Mouse (Mus musculus): Measurements from ENCODE around the gene Srpk2. TPM values are rescaled to one million over a fixed set of nuclear protein-coding genes. Genes with fewer than 3 reads are reported as not detected.

Gene Srpk2
- polyA plus RNA-seq, 1 experiment from 2014 or later: 101 TPM

- Histone ChIP-seq H3K4me3 (replicated peaks; ENCODE audit: low read length) (no peak overlapping the region), H3K9me3 (ENCODE audit: control insufficient read depth, low read length) (no peaks in the 10 kb centered on the region), H3K4me1 (replicated peaks; ENCODE audit: control insufficient read depth, insufficient read depth, low read length) (peaks cover 3% of the 10 kb centered on the region), H3K27me3 (replicated peaks; ENCODE audit: control insufficient read depth, insufficient read depth, low read length) (no peaks in the 10 kb centered on the region), H3K4me2 (ENCODE audit: low read length) (no peak overlapping the region), H3K9ac (replicated peaks; ENCODE audit: low read depth, low read length) (no peak overlapping the region), H3K36me3 (ENCODE audit: control insufficient read depth, insufficient read depth) (peaks cover 4% of the 10 kb centered on the region; the same call in 1 of the 2 replicates), H3K27ac (ENCODE audit: low read length) (no peak overlapping the region)
- WGBS: 67% methylated on average over 3 of the region's 3 CpGs
- no peak for ATAC-seq
Observed at GRCm38 (mm10) chr5:23523936-23524335, 160.5 kb downstream of the Srpk2 start.

GRCm38 (mm10) chr5:23521645-23522044, 162.8 kb downstream of the Srpk2 start:
- Histone ChIP-seq H3K27me3 (replicated peaks; ENCODE audit: control insufficient read depth, insufficient read depth, low read length) (no peaks in the 10 kb centered on the region), H3K4me1 (replicated peaks; ENCODE audit: control insufficient read depth, insufficient read depth, low read length) (peaks cover 7% of the 10 kb centered on the region), H3K9me3 (ENCODE audit: control insufficient read depth, low read length) (no peaks in the 10 kb centered on the region), H3K4me3 (replicated peaks; ENCODE audit: low read length) (no peak overlapping the region), H3K27ac (ENCODE audit: low read length) (no peak overlapping the region), H3K4me2 (ENCODE audit: low read length) (no peak overlapping the region), H3K36me3 (ENCODE audit: control insufficient read depth, insufficient read depth) (peaks cover 4% of the 10 kb centered on the region; the same call in 1 of the 2 replicates), H3K9ac (replicated peaks; ENCODE audit: low read depth, low read length) (no peak overlapping the region)
- 92% methylated on average over 1 of the region's 1 CpGs for WGBS
- no peak for ATAC-seq

- WGBS: 98% methylated on average over 3 of the region's 3 CpGs
- Histone ChIP-seq H3K4me1 (replicated peaks; ENCODE audit: control insufficient read depth, insufficient read depth, low read length) (peaks cover 7% of the 10 kb centered on the region), H3K4me2 (ENCODE audit: low read length) (no peak overlapping the region), H3K36me3 (ENCODE audit: control insufficient read depth, insufficient read depth) (peaks cover 4% of the 10 kb centered on the region; the same call in 1 of the 2 replicates), H3K4me3 (replicated peaks; ENCODE audit: low read length) (no peak overlapping the region), H3K9ac (replicated peaks; ENCODE audit: low read depth, low read length) (no peak overlapping the region), H3K27me3 (replicated peaks; ENCODE audit: control insufficient read depth, insufficient read depth, low read length) (no peaks in the 10 kb centered on the region), H3K27ac (ENCODE audit: low read length) (no peak overlapping the region), H3K9me3 (ENCODE audit: control insufficient read depth, low read length) (no peaks in the 10 kb centered on the region)
- ATAC-seq: no peak
Observed at GRCm38 (mm10) chr5:23519679-23520078, 164.7 kb downstream of the Srpk2 start.

- ATAC-seq: no peak
- Histone ChIP-seq H3K9ac (replicated peaks; ENCODE audit: low read depth, low read length) (no peak overlapping the region), H3K4me3 (replicated peaks; ENCODE audit: low read length) (no peak overlapping the region), H3K9me3 (ENCODE audit: control insufficient read depth, low read length) (no peaks in the 10 kb centered on the region), H3K27me3 (replicated peaks; ENCODE audit: control insufficient read depth, insufficient read depth, low read length) (no peaks in the 10 kb centered on the region), H3K4me2 (ENCODE audit: low read length) (no peak overlapping the region), H3K27ac (ENCODE audit: low read length) (no peak overlapping the region), H3K4me1 (replicated peaks; ENCODE audit: control insufficient read depth, insufficient read depth, low read length) (peaks cover 7% of the 10 kb centered on the region), H3K36me3 (ENCODE audit: control insufficient read depth, insufficient read depth) (no peaks in the 10 kb centered on the region)
- WGBS: 81% methylated on average over 3 of the region's 3 CpGs
Observed at GRCm38 (mm10) chr5:23518673-23519072, 165.7 kb downstream of the Srpk2 start.

GRCm38 (mm10) chr5:23517839-23518238, 166.6 kb downstream of the Srpk2 start:
- H3K4me2 ChIP-seq (ENCODE audit: low read length): no peak overlapping the region
- H3K9ac ChIP-seq (replicated peaks; ENCODE audit: low read depth, low read length): no peak overlapping the region
- H3K36me3 ChIP-seq (ENCODE audit: control insufficient read depth, insufficient read depth): 0 out of 2 replicates have a peak, but pooled peaks cover 2% of the 10 kb centered on the region
- ATAC-seq: no peak
- H3K27me3 ChIP-seq (replicated peaks; ENCODE audit: control insufficient read depth, insufficient read depth, low read length): no peaks in the 10 kb centered on the region
- H3K27ac ChIP-seq (ENCODE audit: low read length): no peak overlapping the region
- H3K4me3 ChIP-seq (replicated peaks; ENCODE audit: low read length): no peak overlapping the region
- peaks cover 7% of the 10 kb centered on the region for H3K4me1 ChIP-seq (replicated peaks; ENCODE audit: control insufficient read depth, insufficient read depth, low read length)
- no peaks in the 10 kb centered on the region for H3K9me3 ChIP-seq (ENCODE audit: control insufficient read depth, low read length)
- WGBS: 52% methylated on average over 4 of the region's 4 CpGs

- ATAC-seq: no peak
- 67% methylated on average over 3 of the region's 3 CpGs for WGBS
- H3K36me3 ChIP-seq (ENCODE audit: control insufficient read depth, insufficient read depth): 0 out of 2 replicates have a peak, but pooled peaks cover 2% of the 10 kb centered on the region
Observed at GRCm38 (mm10) chr5:23516962-23517361, 167.5 kb downstream of the Srpk2 start.

GRCm38 (mm10) chr5:23515038-23515437, 169.4 kb downstream of the Srpk2 start:
- ATAC-seq: no peak
- Histone ChIP-seq H3K4me3 (replicated peaks; ENCODE audit: low read length) (no peak overlapping the region), H3K27ac (ENCODE audit: low read length) (no peak overlapping the region), H3K4me2 (ENCODE audit: low read length) (no peak overlapping the region), H3K9me3 (ENCODE audit: control insufficient read depth, low read length) (no peaks in the 10 kb centered on the region), H3K27me3 (replicated peaks; ENCODE audit: control insufficient read depth, insufficient read depth, low read length) (no peaks in the 10 kb centered on the region), H3K36me3 (ENCODE audit: control insufficient read depth, insufficient read depth) (0 out of 2 replicates have a peak, but pooled peaks cover 2% of the 10 kb centered on the region), H3K4me1 (replicated peaks; ENCODE audit: control insufficient read depth, insufficient read depth, low read length) (peaks cover 7% of the 10 kb centered on the region), H3K9ac (replicated peaks; ENCODE audit: low read depth, low read length) (no peak overlapping the region)
- 89% methylated on average over 10 of the region's 10 CpGs for WGBS

More at GRCm38 (mm10) chr5:23516962-23517361, 167.5 kb downstream of the Srpk2 start:
- no peak overlapping the region for H3K27ac ChIP-seq (ENCODE audit: low read length)
- peaks cover 7% of the 10 kb centered on the region for H3K4me1 ChIP-seq (replicated peaks; ENCODE audit: control insufficient read depth, insufficient read depth, low read length)
- no peak overlapping the region for H3K9ac ChIP-seq (replicated peaks; ENCODE audit: low read depth, low read length)
- H3K4me2 ChIP-seq (ENCODE audit: low read length): no peak overlapping the region
- no peak overlapping the region for H3K4me3 ChIP-seq (replicated peaks; ENCODE audit: low read length)
- H3K9me3 ChIP-seq (ENCODE audit: control insufficient read depth, low read length): no peaks in the 10 kb centered on the region
- H3K27me3 ChIP-seq (replicated peaks; ENCODE audit: control insufficient read depth, insufficient read depth, low read length): no peaks in the 10 kb centered on the region

GRCm38 (mm10) chr5:23513468-23513867, 170.9 kb downstream of the Srpk2 start:
- H3K4me3 ChIP-seq (replicated peaks; ENCODE audit: low read length): no peak overlapping the region
- H3K9me3 ChIP-seq (ENCODE audit: control insufficient read depth, low read length): no peaks in the 10 kb centered on the region
- H3K4me2 ChIP-seq (ENCODE audit: low read length): no peak overlapping the region
- no peaks in the 10 kb centered on the region for H3K4me1 ChIP-seq (replicated peaks; ENCODE audit: control insufficient read depth, insufficient read depth, low read length)
- no peak for ATAC-seq
- H3K27ac ChIP-seq (ENCODE audit: low read length): no peak overlapping the region
- 0 out of 2 replicates have a peak, but pooled peaks cover 2% of the 10 kb centered on the region for H3K36me3 ChIP-seq (ENCODE audit: control insufficient read depth, insufficient read depth)
- WGBS: 94% methylated on average over 13 of the region's 13 CpGs
- no peak overlapping the region for H3K9ac ChIP-seq (replicated peaks; ENCODE audit: low read depth, low read length)
- H3K27me3 ChIP-seq (replicated peaks; ENCODE audit: control insufficient read depth, insufficient read depth, low read length): no peaks in the 10 kb centered on the region

- no peak overlapping the region for H3K4me2 ChIP-seq (ENCODE audit: low read length)
- H3K27ac ChIP-seq (ENCODE audit: low read length): no peak overlapping the region
- WGBS: 92% methylated on average over 7 of the region's 7 CpGs
- H3K36me3 ChIP-seq (ENCODE audit: control insufficient read depth, insufficient read depth): 0 out of 2 replicates have a peak, but pooled peaks cover 2% of the 10 kb centered on the region
- H3K9ac ChIP-seq (replicated peaks; ENCODE audit: low read depth, low read length): no peak overlapping the region
- H3K4me3 ChIP-seq (replicated peaks; ENCODE audit: low read length): no peak overlapping the region
- H3K9me3 ChIP-seq (ENCODE audit: control insufficient read depth, low read length): no peaks in the 10 kb centered on the region
- H3K4me1 ChIP-seq (replicated peaks; ENCODE audit: control insufficient read depth, insufficient read depth, low read length): no peaks in the 10 kb centered on the region
- no peaks in the 10 kb centered on the region for H3K27me3 ChIP-seq (replicated peaks; ENCODE audit: control insufficient read depth, insufficient read depth, low read length)
- ATAC-seq: no peak
Observed at GRCm38 (mm10) chr5:23512556-23512955, 171.9 kb downstream of the Srpk2 start.

- 94% methylated on average over 5 of the region's 5 CpGs for WGBS
- Histone ChIP-seq H3K4me1 (replicated peaks; ENCODE audit: control insufficient read depth, insufficient read depth, low read length) (no peaks in the 10 kb centered on the region), H3K4me3 (replicated peaks; ENCODE audit: low read length) (no peak overlapping the region), H3K36me3 (ENCODE audit: control insufficient read depth, insufficient read depth) (0 out of 2 replicates have a peak, but pooled peaks cover 2% of the 10 kb centered on the region), H3K27me3 (replicated peaks; ENCODE audit: control insufficient read depth, insufficient read depth, low read length) (no peaks in the 10 kb centered on the region), H3K9me3 (ENCODE audit: control insufficient read depth, low read length) (no peaks in the 10 kb centered on the region), H3K4me2 (ENCODE audit: low read length) (no peak overlapping the region), H3K27ac (ENCODE audit: low read length) (no peak overlapping the region), H3K9ac (replicated peaks; ENCODE audit: low read depth, low read length) (no peak overlapping the region)
- no peak for ATAC-seq
Observed at GRCm38 (mm10) chr5:23511456-23511855, 173.0 kb downstream of the Srpk2 start.
